Mouse (Mus musculus): ENCODE measurements around the gene Zswim4.

Zswim4 gene

DNA sequence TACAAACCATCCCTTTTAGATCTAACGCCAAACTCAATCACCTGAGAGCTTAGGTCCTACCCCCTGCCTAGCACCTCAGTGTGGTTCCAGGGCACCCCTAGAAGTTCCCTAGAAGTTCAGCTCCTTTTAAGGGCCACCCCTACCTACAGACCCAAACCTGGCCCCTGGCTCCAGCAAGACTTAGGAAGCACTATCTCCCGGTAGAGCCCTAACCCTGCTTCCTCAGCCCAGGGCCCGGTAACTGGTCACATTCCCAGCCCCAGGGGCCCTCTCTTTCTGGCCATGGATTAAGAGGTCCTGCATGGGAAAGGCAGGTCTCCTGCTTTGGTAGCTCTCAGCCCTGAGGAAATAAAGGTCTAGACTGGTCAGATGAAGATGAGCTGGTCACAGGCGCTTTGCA lies 56.9 kb downstream of the Zswim4 start:
- no peak for DNase-seq

DNA sequence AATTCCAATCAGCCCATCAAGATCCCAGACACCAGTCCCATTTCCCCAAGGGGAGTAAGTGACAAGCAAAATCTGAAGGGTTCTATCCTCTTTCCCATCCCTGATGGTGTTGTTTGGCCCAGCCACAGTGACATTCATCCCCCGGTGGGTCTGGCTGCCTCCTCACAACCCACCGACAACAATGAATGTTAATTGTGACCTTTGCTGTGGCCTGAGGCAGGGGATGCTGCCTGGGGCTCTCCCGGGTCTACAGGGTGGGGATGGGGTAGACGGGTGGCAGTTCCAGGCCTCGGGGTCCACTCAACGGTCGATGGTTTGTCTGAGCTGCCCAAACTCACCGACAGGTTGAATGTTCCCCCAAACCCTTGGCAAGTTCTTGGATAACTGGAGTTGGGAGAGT lies 58.3 kb downstream of the Zswim4 start:
- no peak for DNase-seq

DNA sequence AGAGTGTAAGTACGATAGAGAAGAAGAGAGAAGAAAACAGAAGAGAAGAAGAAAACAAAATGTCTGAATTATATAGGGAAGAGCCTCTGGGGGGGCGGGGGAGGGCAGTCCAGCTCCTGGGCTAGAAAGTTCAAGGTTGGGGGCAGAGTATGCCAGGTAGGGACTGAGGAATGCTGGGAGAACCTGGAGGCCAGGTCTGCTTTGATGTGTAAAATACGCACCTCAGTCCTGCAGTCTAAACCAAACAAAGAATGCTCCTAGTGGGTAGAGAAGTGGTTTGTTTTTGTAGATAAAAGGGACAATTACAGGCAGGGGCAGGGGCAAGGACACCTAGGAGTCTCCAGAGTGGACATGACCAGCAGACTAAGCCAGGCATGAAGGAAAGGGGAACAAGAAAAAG lies 59.5 kb downstream of the Zswim4 start:
- no peak for DNase-seq

DNA sequence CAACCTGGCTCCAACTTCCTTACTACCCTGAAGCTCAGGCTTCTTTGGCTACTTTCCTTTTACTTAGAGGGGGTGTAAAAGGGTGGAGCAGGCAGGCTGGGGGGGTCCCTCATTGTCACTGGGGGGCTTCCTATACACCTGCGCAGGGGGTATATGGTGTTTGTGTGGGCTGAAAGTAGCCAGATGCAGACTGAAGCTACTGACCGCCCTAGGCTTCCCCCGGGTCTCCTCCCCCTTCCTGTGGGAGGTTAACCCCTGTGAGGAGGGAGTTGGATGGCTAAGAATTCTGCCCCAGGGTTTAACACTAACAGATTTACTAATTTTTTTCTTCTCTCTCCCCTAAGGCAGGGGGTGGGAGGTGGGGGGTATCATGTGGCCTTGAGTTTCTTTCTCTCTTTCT lies 60.3 kb downstream of the Zswim4 start:
- DNase-seq = no peak

DNA sequence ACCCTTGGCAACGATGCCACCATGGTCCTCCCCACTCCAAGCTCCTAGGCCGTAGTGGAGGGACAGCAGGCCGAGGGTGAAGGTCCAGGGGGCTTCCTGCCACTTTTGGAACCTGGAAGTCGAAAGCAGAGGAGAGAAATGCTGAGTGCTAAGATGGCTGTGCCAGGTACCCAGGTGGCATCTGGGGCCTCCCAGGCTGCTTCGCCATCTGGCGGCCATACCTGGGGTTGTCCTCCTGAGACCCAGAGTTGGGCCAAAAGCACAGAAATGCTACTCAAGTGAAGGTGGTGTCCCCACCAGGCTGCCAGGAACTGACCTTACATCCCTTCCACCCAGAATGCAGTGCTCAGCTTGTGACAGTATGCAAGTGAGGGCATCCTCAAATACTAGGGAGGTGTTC lies 63.0 kb downstream of the Zswim4 start:
- peak; percentile 73 for DNase-seq

DNA sequence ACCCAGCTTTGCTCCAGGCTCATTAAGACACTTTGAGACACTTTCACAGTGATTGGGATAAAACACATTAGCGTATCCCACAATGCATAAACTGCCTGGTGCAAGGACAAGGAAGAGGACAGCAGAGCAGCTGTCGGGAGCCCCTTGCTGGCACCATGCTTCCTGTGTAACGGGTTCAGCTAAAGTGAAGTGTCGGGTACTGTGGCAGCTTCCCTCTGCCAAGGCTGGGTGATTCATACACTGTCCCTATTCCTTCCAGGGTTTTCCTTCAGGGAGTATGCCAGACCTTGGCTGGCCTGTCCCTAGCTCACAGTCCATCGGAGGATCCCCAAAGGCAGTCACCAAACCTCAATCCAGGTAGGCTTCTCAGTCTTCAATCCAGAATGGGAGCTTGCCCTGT lies 66.8 kb downstream of the Zswim4 start:
- no peak for DNase-seq

DNA sequence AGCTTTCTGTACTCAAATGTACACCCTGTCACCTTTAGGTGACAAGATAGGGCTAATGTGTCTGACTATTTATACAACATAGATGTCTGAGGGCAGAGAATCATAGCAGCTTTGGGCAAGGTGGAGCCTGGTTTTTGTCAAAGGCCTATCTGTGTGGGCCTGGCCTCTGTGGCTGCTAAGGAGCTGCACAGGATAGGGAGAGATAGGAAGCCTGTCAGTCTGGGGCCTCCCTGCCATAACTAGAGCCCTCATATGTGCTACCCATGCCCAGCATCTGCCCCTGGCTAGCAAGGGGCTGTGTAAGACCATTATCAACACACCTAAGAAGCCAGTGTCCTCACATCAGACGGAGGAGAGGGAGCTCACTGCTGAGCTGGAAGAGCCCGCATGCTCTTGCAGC lies 69.2 kb downstream of the Zswim4 start:
- no peak for DNase-seq

Data from cerebellum, adult 11 months (tissue).